Mouse (Mus musculus): ENCODE measurements around the gene Cntln. TPM values are rescaled to one million over a fixed set of nuclear protein-coding genes. Genes with fewer than 3 reads are reported as not detected.

The Cntln gene
- polyA plus RNA-seq, 1 experiment from 2014 or later = 4.8 TPM

DNA sequence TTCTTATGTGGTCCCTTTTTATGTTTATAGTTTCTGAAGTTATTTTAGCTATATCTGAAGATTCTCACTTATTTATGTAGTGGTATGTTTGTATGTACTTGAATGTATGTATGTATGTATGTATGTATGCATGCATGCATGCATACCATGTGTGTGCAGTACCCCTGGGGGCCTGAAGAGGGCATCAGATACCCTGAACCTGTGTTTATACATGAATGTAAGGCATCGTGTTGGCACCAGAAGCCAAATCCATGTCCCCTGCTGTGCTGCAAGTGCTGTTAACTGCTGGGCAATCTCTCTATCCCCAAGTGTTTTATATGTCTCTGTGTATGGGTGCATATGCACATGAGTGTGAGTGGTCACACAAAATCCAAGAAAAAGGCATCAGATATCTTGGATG is 34.3 kb downstream of the Cntln start:
- no peak overlapping the region for H3K9ac ChIP-seq (ENCODE audit: low read depth, low read length)
- H3K4me1 ChIP-seq (ENCODE audit: control insufficient read depth, insufficient read depth, low read depth, low read length) = no peaks in the 10 kb centered on the region
- H3K4me2 ChIP-seq (ENCODE audit: low read length) = no peak overlapping the region
- 83% methylated on average over 1 of the region's 1 CpGs for WGBS
- H3K9me3 ChIP-seq (ENCODE audit: control insufficient read depth, low read length) = peaks cover 2% of the 10 kb centered on the region; the same call in 1 of the 2 replicates
- H3K27me3 ChIP-seq (replicated peaks; ENCODE audit: control insufficient read depth, insufficient read depth, low read length) = no peaks in the 10 kb centered on the region
- no peak overlapping the region for H3K27ac ChIP-seq (ENCODE audit: low read depth, low read length)
- H3K4me3 ChIP-seq (ENCODE audit: low read length) = no peak overlapping the region
- H3K36me3 ChIP-seq (ENCODE audit: control insufficient read depth, insufficient read depth, low read length) = no peaks in the 10 kb centered on the region
- no peak for ATAC-seq

- H3K4me3 ChIP-seq (ENCODE audit: low read length) = no peak overlapping the region
- H3K27ac ChIP-seq (ENCODE audit: low read depth, low read length) = no peak overlapping the region
- no peak for ATAC-seq
- 94% methylated on average over 6 of the region's 6 CpGs for WGBS
- no peak overlapping the region for H3K4me2 ChIP-seq (ENCODE audit: low read length)
- no peaks in the 10 kb centered on the region for H3K36me3 ChIP-seq (ENCODE audit: control insufficient read depth, insufficient read depth, low read length)
- H3K27me3 ChIP-seq (replicated peaks; ENCODE audit: control insufficient read depth, insufficient read depth, low read length) = no peaks in the 10 kb centered on the region
- H3K4me1 ChIP-seq (ENCODE audit: control insufficient read depth, insufficient read depth, low read depth, low read length) = no peaks in the 10 kb centered on the region
- no peaks in the 10 kb centered on the region for H3K9me3 ChIP-seq (ENCODE audit: control insufficient read depth, low read length)
- H3K9ac ChIP-seq (ENCODE audit: low read depth, low read length) = no peak overlapping the region
Observed at GRCm38 (mm10) chr4:84934342-84934929, 50.3 kb downstream of the Cntln start.

GRCm38 (mm10) chr4:84942059-84942458 is 58.0 kb downstream of the Cntln start:
- peak; percentile 86 for ATAC-seq
- no peaks in the 10 kb centered on the region for H3K36me3 ChIP-seq (ENCODE audit: control insufficient read depth, insufficient read depth, low read length)
- no peaks in the 10 kb centered on the region for H3K9me3 ChIP-seq (ENCODE audit: control insufficient read depth, low read length)
- no peak overlapping the region for H3K27ac ChIP-seq (ENCODE audit: low read depth, low read length)
- no peaks in the 10 kb centered on the region for H3K27me3 ChIP-seq (replicated peaks; ENCODE audit: control insufficient read depth, insufficient read depth, low read length)
- 38% methylated on average over 2 of the region's 2 CpGs for WGBS
- H3K4me2 ChIP-seq (ENCODE audit: low read length) = no peak overlapping the region
- no peak overlapping the region for H3K9ac ChIP-seq (ENCODE audit: low read depth, low read length)
- H3K4me3 ChIP-seq (ENCODE audit: low read length) = no peak overlapping the region
- peaks cover 2% of the 10 kb centered on the region; the same call in 1 of the 2 replicates for H3K4me1 ChIP-seq (ENCODE audit: control insufficient read depth, insufficient read depth, low read depth, low read length)

DNA sequence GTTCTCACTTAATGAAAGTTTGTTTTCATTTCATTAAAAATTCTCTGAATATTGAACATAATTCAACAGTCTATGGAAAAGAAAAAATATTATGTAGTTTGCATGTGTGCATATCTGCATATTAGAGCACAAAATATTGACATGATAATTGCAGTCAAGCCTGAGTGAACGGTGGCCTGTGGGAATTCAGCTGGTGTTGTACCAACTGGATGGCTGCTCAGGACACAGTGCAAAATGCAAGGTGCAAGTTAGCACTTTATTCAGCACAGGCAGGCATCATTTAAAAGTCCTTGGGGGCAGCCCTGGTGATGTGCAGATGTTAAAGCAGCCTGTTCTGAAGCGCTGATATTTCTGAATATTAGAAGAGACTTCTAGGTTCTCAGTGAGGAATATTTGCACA is 58.5 kb downstream of the Cntln start:
- no peaks in the 10 kb centered on the region for H3K36me3 ChIP-seq (ENCODE audit: control insufficient read depth, insufficient read depth, low read length)
- H3K27ac ChIP-seq (ENCODE audit: low read depth, low read length) = no peak overlapping the region
- no peaks in the 10 kb centered on the region for H3K9me3 ChIP-seq (ENCODE audit: control insufficient read depth, low read length)
- no peak overlapping the region for H3K9ac ChIP-seq (ENCODE audit: low read depth, low read length)
- H3K27me3 ChIP-seq (replicated peaks; ENCODE audit: control insufficient read depth, insufficient read depth, low read length) = no peaks in the 10 kb centered on the region
- H3K4me2 ChIP-seq (ENCODE audit: low read length) = no peak overlapping the region
- no peak overlapping the region for H3K4me3 ChIP-seq (ENCODE audit: low read length)
- peaks cover 2% of the 10 kb centered on the region; the same call in 1 of the 2 replicates for H3K4me1 ChIP-seq (ENCODE audit: control insufficient read depth, insufficient read depth, low read depth, low read length)
- no peak for ATAC-seq
- WGBS = 51% methylated on average over 2 of the region's 2 CpGs

GRCm38 (mm10) chr4:84944100-84944499 is 60.0 kb downstream of the Cntln start:
- no peaks in the 10 kb centered on the region for H3K27me3 ChIP-seq (replicated peaks; ENCODE audit: control insufficient read depth, insufficient read depth, low read length)
- no peak overlapping the region for H3K4me3 ChIP-seq (ENCODE audit: low read length)
- H3K27ac ChIP-seq (ENCODE audit: low read depth, low read length) = no peak overlapping the region
- WGBS = 59% methylated on average over 4 of the region's 4 CpGs
- no peak for ATAC-seq
- H3K4me2 ChIP-seq (ENCODE audit: low read length) = no peak overlapping the region
- no peaks in the 10 kb centered on the region for H3K36me3 ChIP-seq (ENCODE audit: control insufficient read depth, insufficient read depth, low read length)
- peaks cover 2% of the 10 kb centered on the region; the same call in 1 of the 2 replicates for H3K4me1 ChIP-seq (ENCODE audit: control insufficient read depth, insufficient read depth, low read depth, low read length)
- H3K9ac ChIP-seq (ENCODE audit: low read depth, low read length) = no peak overlapping the region
- H3K9me3 ChIP-seq (ENCODE audit: control insufficient read depth, low read length) = no peaks in the 10 kb centered on the region

DNA sequence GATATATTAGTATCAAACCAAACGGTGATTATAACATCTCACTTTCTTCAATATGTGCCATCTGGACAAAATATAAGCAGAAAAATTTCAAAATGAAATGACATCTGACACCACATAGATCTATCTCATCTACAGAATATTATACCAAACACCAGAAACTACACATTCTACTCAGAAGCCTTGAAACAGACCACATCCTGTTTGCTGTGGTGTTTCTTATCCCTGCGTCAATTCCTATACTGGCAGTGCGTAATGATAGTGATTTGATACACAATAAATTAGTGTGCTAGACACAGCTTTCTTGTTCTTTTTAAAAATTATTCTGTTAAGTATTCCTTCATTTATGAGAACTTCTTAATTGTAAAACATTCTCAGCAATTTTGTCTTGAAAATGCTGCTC is 62.3 kb downstream of the Cntln start:
- Histone ChIP-seq H3K36me3 (ENCODE audit: control insufficient read depth, insufficient read depth, low read length) (no peaks in the 10 kb centered on the region), H3K9me3 (ENCODE audit: control insufficient read depth, low read length) (no peaks in the 10 kb centered on the region), H3K27ac (ENCODE audit: low read depth, low read length) (no peak overlapping the region), H3K4me2 (ENCODE audit: low read length) (no peak overlapping the region), H3K4me1 (ENCODE audit: control insufficient read depth, insufficient read depth, low read depth, low read length) (peaks cover 2% of the 10 kb centered on the region; the same call in 1 of the 2 replicates), H3K9ac (ENCODE audit: low read depth, low read length) (no peak overlapping the region), H3K4me3 (ENCODE audit: low read length) (no peak overlapping the region), H3K27me3 (replicated peaks; ENCODE audit: control insufficient read depth, insufficient read depth, low read length) (no peaks in the 10 kb centered on the region)
- 91% methylated on average over 3 of the region's 3 CpGs for WGBS
- no peak for ATAC-seq

- H3K4me2 ChIP-seq (ENCODE audit: low read length) = no peak overlapping the region
- no peaks in the 10 kb centered on the region for H3K4me1 ChIP-seq (ENCODE audit: control insufficient read depth, insufficient read depth, low read depth, low read length)
- H3K27me3 ChIP-seq (replicated peaks; ENCODE audit: control insufficient read depth, insufficient read depth, low read length) = no peaks in the 10 kb centered on the region
- WGBS = 81% methylated on average over 7 of the region's 7 CpGs
- no peak for ATAC-seq
- H3K36me3 ChIP-seq (ENCODE audit: control insufficient read depth, insufficient read depth, low read length) = no peaks in the 10 kb centered on the region
- H3K9me3 ChIP-seq (ENCODE audit: control insufficient read depth, low read length) = no peaks in the 10 kb centered on the region
- no peak overlapping the region for H3K27ac ChIP-seq (ENCODE audit: low read depth, low read length)
- H3K4me3 ChIP-seq (ENCODE audit: low read length) = no peak overlapping the region
- no peak overlapping the region for H3K9ac ChIP-seq (ENCODE audit: low read depth, low read length)
Observed at GRCm38 (mm10) chr4:84976875-84977646, 93.0 kb downstream of the Cntln start.

DNA sequence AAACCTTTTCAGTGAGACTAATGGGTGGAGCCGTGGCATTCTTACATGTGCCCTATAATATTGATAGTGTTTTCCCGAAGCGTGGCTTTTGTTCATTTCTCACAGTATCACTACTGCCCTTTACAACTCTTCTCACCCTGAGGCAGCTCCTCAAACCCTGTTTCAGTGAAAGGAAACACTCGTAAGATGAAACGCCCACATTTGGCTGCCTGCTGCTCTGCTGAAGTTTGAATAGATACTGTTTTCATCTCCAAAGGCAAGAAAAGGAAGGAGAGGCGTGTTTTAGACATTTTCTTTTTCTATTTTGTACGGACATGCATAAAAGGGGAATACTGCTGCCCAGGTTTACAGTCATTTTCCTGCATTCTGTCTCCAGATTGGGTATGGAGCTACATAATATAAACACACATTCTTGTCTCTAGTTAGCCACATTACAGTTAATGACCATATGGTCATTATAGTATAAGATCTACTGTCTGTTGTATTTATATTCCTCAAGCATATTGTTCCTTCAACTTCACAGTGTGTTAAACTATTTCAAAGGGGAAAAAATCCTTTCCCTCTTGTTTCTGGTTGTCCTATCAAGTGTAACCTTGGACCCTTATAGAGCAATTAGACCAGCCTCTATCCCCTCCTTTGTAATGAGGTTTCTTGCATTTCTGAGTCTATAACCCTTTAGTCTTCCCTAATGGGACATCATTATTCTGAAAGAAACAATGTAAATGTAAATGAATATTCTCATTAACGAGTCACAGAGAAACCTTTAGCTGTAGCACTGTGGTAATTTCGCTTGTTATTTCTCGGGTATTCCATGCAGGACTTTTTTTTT is 111.6 kb downstream of the Cntln start:
- 42% methylated on average over 10 of the region's 10 CpGs for WGBS
- Histone ChIP-seq H3K9me3 (ENCODE audit: control insufficient read depth, low read length) (no peaks in the 10 kb centered on the region), H3K27ac (ENCODE audit: low read depth, low read length) (no peak overlapping the region), H3K9ac (ENCODE audit: low read depth, low read length) (no peak overlapping the region), H3K4me3 (ENCODE audit: low read length) (no peak overlapping the region), H3K4me1 (ENCODE audit: control insufficient read depth, insufficient read depth, low read depth, low read length) (no peaks in the 10 kb centered on the region), H3K36me3 (ENCODE audit: control insufficient read depth, insufficient read depth, low read length) (no peaks in the 10 kb centered on the region), H3K4me2 (ENCODE audit: low read length) (no peak overlapping the region), H3K27me3 (replicated peaks; ENCODE audit: control insufficient read depth, insufficient read depth, low read length) (no peaks in the 10 kb centered on the region)
- no peak for ATAC-seq

DNA sequence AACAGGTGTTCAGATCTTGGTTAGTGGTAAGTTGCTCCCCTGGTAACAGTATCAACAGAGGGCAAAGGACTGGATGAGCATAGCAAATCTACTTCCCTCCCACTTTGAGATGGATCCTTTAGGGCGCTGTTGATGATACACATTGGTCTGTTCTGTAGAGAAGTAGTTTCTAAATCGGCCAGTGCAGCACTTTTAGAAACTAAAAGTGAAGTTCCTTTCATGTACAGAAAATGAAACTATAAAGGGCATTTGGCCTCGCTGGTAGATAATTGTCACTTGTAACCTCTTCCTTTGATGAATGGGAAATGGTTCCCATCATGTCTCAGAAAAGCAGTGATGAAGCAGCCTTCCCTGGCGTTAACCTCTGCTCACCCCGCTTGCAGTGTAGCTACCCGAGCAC is 121.5 kb downstream of the Cntln start:
- no peaks in the 10 kb centered on the region for H3K4me1 ChIP-seq (ENCODE audit: control insufficient read depth, insufficient read depth, low read depth, low read length)
- H3K27me3 ChIP-seq (replicated peaks; ENCODE audit: control insufficient read depth, insufficient read depth, low read length) = no peaks in the 10 kb centered on the region
- H3K9ac ChIP-seq (ENCODE audit: low read depth, low read length) = no peak overlapping the region
- no peaks in the 10 kb centered on the region for H3K36me3 ChIP-seq (ENCODE audit: control insufficient read depth, insufficient read depth, low read length)
- no peak for ATAC-seq
- WGBS = 77% methylated on average over 6 of the region's 6 CpGs
- H3K4me3 ChIP-seq (ENCODE audit: low read length) = no peak overlapping the region
- no peak overlapping the region for H3K27ac ChIP-seq (ENCODE audit: low read depth, low read length)
- H3K4me2 ChIP-seq (ENCODE audit: low read length) = no peak overlapping the region
- no peaks in the 10 kb centered on the region for H3K9me3 ChIP-seq (ENCODE audit: control insufficient read depth, low read length)

Measured in hindbrain, embryonic 16.5 days (tissue).